Mouse (Mus musculus) neutrophil, adult 83 days (primary cell): ENCODE results near the gene Hba-x. TPM values are rescaled to one million over a fixed set of nuclear protein-coding genes. Genes with fewer than 3 reads are reported as not detected.

Experiments
- total RNA-seq, 2 experiments: library from RNA; stranded (reverse); gene quantifications; one replicate each; pipeline ENCODE4 v1.2.4; 2023

Gene Hba-x
- not detected for total RNA-seq

DNA sequence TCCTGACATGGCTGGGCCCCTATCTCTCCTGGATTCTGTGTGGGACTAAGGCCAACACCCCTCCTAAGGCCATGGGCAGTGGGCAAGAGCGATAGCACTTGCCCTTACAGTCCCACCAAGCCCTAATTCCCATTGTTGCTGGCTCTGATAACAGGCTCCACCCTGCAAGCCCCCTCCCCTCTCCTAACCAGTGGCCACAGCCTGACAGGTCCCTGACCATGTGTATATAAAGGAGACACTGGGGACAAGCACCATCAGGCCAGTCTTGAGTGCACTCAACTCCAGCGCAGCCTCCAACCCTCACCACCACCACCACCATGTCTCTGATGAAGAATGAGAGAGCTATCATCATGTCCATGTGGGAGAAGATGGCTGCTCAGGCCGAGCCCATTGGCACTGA, at the start of gene Hba-x:
Gene Hba-x (plus strand): TSS at position 54 of the 400 bp plus-strand sequence.

GRCm38 (mm10) chr11:32267188-32267884, 8.9 kb upstream of the Hba-x start, which contains the start of gene Nprl3:
Gene Nprl3 (minus strand): TSS chr11:32267707.

DNA sequence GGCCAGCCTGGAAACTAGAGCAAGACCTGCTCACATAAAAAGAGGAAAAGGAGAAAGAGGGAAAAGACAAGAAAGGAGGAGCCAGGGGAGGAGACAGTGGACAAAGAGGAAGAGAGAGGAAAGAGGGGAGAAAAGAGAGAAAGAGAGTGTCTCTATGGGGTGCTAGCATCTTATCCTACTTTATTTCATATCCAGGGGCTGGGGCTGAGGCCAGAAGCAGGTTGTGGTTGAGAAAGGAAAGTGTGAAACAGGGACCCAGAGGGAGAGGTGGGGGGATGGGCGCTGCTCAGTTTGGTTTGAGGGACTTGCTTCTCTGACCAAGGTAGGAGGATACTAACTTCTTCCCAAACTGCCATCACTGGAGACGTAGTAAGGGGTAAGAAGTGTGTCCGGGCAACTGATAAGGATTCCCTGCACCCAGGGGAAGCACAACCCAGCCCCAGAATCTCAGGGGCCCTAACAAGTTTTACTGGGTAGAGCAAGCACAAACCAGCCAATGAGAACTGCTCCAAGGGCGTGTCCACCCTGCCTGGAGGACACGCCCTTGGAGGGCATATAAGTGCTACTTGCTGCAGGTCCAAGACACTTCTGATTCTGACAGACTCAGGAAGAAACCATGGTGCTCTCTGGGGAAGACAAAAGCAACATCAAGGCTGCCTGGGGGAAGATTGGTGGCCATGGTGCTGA, 7.0 kb downstream of the Hba-x start, which contains the start of gene Hba-a1:
Gene Hba-a1 (plus strand): TSS at position 421 of the 687 bp plus-strand sequence.

DNA sequence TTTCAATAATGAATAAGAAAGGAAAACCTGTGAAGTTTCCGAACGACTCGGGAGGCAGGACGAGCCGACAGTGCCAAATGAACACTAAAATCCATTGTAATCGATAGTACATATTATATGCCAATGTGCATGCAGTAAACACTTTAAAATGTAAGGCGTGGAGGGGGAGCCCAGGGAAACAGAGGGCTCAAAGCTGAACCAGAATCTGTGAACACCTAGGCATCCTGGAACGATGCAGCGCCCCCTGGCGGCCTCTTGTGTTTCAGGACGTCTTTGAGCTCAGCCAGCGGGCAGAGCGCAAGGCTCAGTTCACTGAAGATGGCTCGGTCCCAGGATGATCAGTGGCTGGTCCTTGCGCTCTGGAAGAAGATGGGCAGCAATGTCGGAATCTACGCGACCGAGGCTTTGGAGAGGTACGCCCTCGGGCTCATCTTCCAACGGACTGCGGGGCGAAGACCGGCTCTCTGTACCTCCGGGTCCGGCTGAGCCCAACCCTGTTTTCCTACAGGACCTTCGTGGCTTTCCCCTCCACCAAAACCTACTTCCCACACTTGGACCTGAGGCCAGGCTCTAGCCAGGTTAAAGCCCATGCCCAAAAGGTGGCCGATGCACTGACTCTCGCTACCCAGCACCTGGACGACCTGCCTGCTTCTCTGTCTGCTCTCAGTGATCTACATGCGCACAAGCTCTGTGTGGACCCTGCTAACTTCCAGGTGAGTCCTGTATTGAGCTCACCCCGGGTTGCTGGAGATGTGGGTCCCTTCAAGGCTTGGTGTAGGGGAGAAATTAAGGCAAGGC, 10.7 kb downstream of the Hba-x start, which contains the start of gene Hbq1b:
Gene Hbq1b (plus strand): TSS at position 271 of the 798 bp plus-strand sequence.

GRCm38 (mm10) chr11:32296203-32296602, 20.0 kb downstream of the Hba-x start, which contains the start of gene Hba-a2:
Gene Hba-a2 (plus strand): TSS chr11:32296489.

GRCm38 (mm10) chr11:32299865-32300264, 23.7 kb downstream of the Hba-x start, which contains the start of gene Hbq1a:
Gene Hbq1a (plus strand): TSS chr11:32300069.

Other genes with a start within 250 kb of the Hba-x start
- under 1 TPM; 0.09 to 0.18 TPM for gene Il9r, start 76.1 kb upstream of the Hba-x start, total RNA-seq
- 10 to 100 TPM; 12.7 to 13.7 TPM for gene Snrnp25, start 71.0 kb upstream of the Hba-x start, total RNA-seq
- under 1 TPM; 0.59 to 0.60 TPM for gene Rhbdf1, start 54.1 kb upstream of the Hba-x start, total RNA-seq
- gene Mpg, start 49.9 kb upstream of the Hba-x start, total RNA-seq = 1 to 10 TPM; 6.5 to 8.1 TPM
- 10 to 100 TPM; 12.6 to 18.4 TPM for gene Nprl3, start 8.7 kb upstream of the Hba-x start, total RNA-seq
- gene Hba-a1, start 7.1 kb downstream of the Hba-x start, total RNA-seq = 1,000 to 10,000 TPM in 1 of 2 experiments, 100 to 1,000 TPM in 1; 698 to 1,330 TPM
- 1 to 10 TPM; 2.6 to 5.5 TPM for gene Hbq1b, start 10.6 kb downstream of the Hba-x start, total RNA-seq
- 100 to 1,000 TPM; 250 to 473 TPM for gene Hba-a2, start 20.1 kb downstream of the Hba-x start, total RNA-seq
- not detected for gene Hbq1a, start 23.7 kb downstream of the Hba-x start, total RNA-seq
- gene Sh3pxd2b, start 71.4 kb downstream of the Hba-x start, total RNA-seq = 1 to 10 TPM; 3.6 to 5.6 TPM
- gene Ubtd2, start 179.0 kb downstream of the Hba-x start, total RNA-seq = 1 to 10 TPM; 1.5 to 2.3 TPM